Mouse (Mus musculus) heart, postnatal 0 days (tissue): ENCODE measurements around the gene Ifitm2. TPM values are rescaled to one million over a fixed set of nuclear protein-coding genes. Genes with fewer than 3 reads are reported as not detected.

ENCODE experiments used
- ATAC-seq: fragments of 200-750 bp; cut with Nextera tagmentation; 2 replicates; pipeline ENCODE4 v1.8.0; 2017; ENCODE audit warnings: low read depth, moderate number of reproducible peaks, moderate library complexity; ENCODE audit not compliant: insufficient read depth
- DNase-seq: peaks from one replicate; pipeline ENCODE4 v3.0.0-alpha.2; 2016; ENCODE audit warnings: low spot score
- H3K27ac ChIP-seq: fragments of 300-500 bp; sonication (generic); 2 replicates; pipeline ENCODE4 v1.5.1; 2014; ENCODE audit warnings: low read depth, mild to moderate bottlenecking
- H3K27me3 ChIP-seq: fragments of 300-500 bp; sonication (generic); 2 replicates; pipeline ENCODE4 v1.6.1; 2014; ENCODE audit warnings: low read length, mixed read lengths; ENCODE audit not compliant: control insufficient read depth, insufficient read depth
- H3K36me3 ChIP-seq: fragments of 300-500 bp; sonication (generic); replicated peaks from 2 replicates; pipeline ENCODE4 v1.6.1; 2014; ENCODE audit warnings: low read length, mixed read lengths; ENCODE audit not compliant: control insufficient read depth, insufficient read depth
- H3K4me1 ChIP-seq: fragments of 300-500 bp; sonication (generic); 2 replicates; pipeline ENCODE4 v1.6.1; 2014; ENCODE audit warnings: antibody characterized with exemption; ENCODE audit not compliant: control insufficient read depth, insufficient read depth
- H3K4me2 ChIP-seq: fragments of 300-500 bp; sonication (generic); 2 replicates; pipeline ENCODE4 v1.6.1; 2014; ENCODE audit warnings: low read depth, mild to moderate bottlenecking, low read length, moderate library complexity
- H3K4me3 ChIP-seq: fragments of 300-500 bp; sonication (generic); 2 replicates; pipeline ENCODE4 v1.5.1; 2014; ENCODE audit warnings: low read depth, low read length
- H3K9ac ChIP-seq: fragments of 300-500 bp; sonication (generic); replicated peaks from 2 replicates; pipeline ENCODE4 v1.6.1; 2014; ENCODE audit warnings: low read depth, low read length, mixed read lengths
- H3K9me3 ChIP-seq: fragments of 300-500 bp; sonication (generic); replicated peaks from 2 replicates; pipeline ENCODE4 v1.6.1; 2016; ENCODE audit warnings: low read length; ENCODE audit not compliant: control insufficient read depth
- CTCF ChIP-seq: IDR thresholded peaks from 2 replicates; pipeline ENCODE4 v1.5.1; 2016; ENCODE audit warnings: antibody characterized with exemption, control low read depth, low read depth
- EP300 ChIP-seq: IDR thresholded peaks from 2 replicates; pipeline ENCODE4 v1.6.1; 2016; ENCODE audit warnings: antibody characterized with exemption, low read depth
- WGBS: fragments of 180-500 bp; shearing (Covaris S2); extraction: QIAGEN DNeasy Blood & Tissue Kit; methylation state at CpG from one replicate; pipeline ENCODE4 v1.1.7; 2014; 5-methylcytosine and 5-hydroxymethylcytosine counted together
- polyA plus RNA-seq: library from polyadenylated mRNA; unstranded; fragments of >200 nt; fragmentation: Nextera tagmentation; extraction: Ambion mirVana; gene quantifications from 2 replicates; pipeline ENCODE4 v1.2.1, GENCODE M21; 2015
- total RNA-seq: library from RNA; depleted of rRNA; stranded (reverse); fragments of >200 nt; gene quantifications from 2 replicates; pipeline ENCODE4 v1.2.3, GENCODE M21; 2014; ENCODE audit warnings: low replicate concordance

Gene Ifitm2
- total and polyA plus RNA-seq, 2 experiments from 2014 or later = 172 to 516 TPM

GRCm38 (mm10) chr7:140946980-140947379 lies 8.8 kb downstream of the Ifitm2 start:
- Histone ChIP-seq H3K27ac (peak overlapping the region; percentile 68), H3K4me3 (no peak overlapping the region), H3K27me3 (no peaks in the 10 kb centered on the region), H3K4me2 (no peak overlapping the region), H3K36me3 (peaks cover 28% of the 10 kb centered on the region; the same call in 1 of the 2 replicates), H3K4me1 (peaks cover 39% of the 10 kb centered on the region), H3K9ac (no peak overlapping the region), H3K9me3 (no peaks in the 10 kb centered on the region)
- peak; percentile 53 for ATAC-seq
- DNase-seq = peak; percentile 74
- 36% methylated on average over 7 of the region's 7 CpGs for WGBS
- TF ChIP-seq EP300 (peak; percentile 83), CTCF (no peak)

GRCm38 (mm10) chr7:140946311-140946710 lies 9.5 kb downstream of the Ifitm2 start:
- Histone ChIP-seq H3K4me1 (peaks cover 39% of the 10 kb centered on the region), H3K4me2 (no peak overlapping the region), H3K4me3 (no peak overlapping the region), H3K36me3 (peaks cover 28% of the 10 kb centered on the region; the same call in 1 of the 2 replicates), H3K27ac (peak overlapping the region; percentile 68), H3K27me3 (no peaks in the 10 kb centered on the region), H3K9me3 (no peaks in the 10 kb centered on the region), H3K9ac (no peak overlapping the region)
- 87% methylated on average over 10 of the region's 10 CpGs for WGBS
- DNase-seq = no peak
- ATAC-seq = no peak
- TF ChIP-seq CTCF (no peak), EP300 (no peak)

GRCm38 (mm10) chr7:140945247-140945646 lies 10.5 kb downstream of the Ifitm2 start:
- DNase-seq = no peak
- H3K4me3 ChIP-seq = no peak overlapping the region
- 85% methylated on average over 5 of the region's 5 CpGs for WGBS
- no peak overlapping the region for H3K27ac ChIP-seq
- H3K36me3 ChIP-seq = peaks cover 28% of the 10 kb centered on the region; the same call in 1 of the 2 replicates
- peaks cover 31% of the 10 kb centered on the region; the same call in 1 of the 2 replicates for H3K4me1 ChIP-seq
- no peak overlapping the region for H3K9ac ChIP-seq
- no peaks in the 10 kb centered on the region for H3K9me3 ChIP-seq
- H3K4me2 ChIP-seq = no peak overlapping the region
- no peaks in the 10 kb centered on the region for H3K27me3 ChIP-seq
- no peak for ATAC-seq
- TF ChIP-seq EP300 = no peak
- TF ChIP-seq CTCF = no peak

GRCm38 (mm10) chr7:140944236-140944635 lies 11.6 kb downstream of the Ifitm2 start:
- TF ChIP-seq CTCF (no peak), EP300 (no peak)
- Histone ChIP-seq H3K4me1 (peaks cover 28% of the 10 kb centered on the region; the same call in 1 of the 2 replicates), H3K36me3 (0 out of 2 replicates have a peak, but pooled peaks cover 20% of the 10 kb centered on the region), H3K27ac (no peak overlapping the region), H3K27me3 (no peaks in the 10 kb centered on the region), H3K9me3 (no peaks in the 10 kb centered on the region), H3K4me3 (no peak overlapping the region), H3K4me2 (no peak overlapping the region), H3K9ac (no peak overlapping the region)
- ATAC-seq (no peak), DNase-seq (no peak)
- 76% methylated on average over 7 of the region's 7 CpGs for WGBS

GRCm38 (mm10) chr7:140943356-140943755 lies 12.4 kb downstream of the Ifitm2 start:
- Histone ChIP-seq H3K4me3 (no peak overlapping the region), H3K9ac (no peak overlapping the region), H3K27ac (no peak overlapping the region), H3K9me3 (no peaks in the 10 kb centered on the region), H3K4me2 (no peak overlapping the region), H3K27me3 (no peaks in the 10 kb centered on the region), H3K4me1 (peaks cover 23% of the 10 kb centered on the region; the same call in 1 of the 2 replicates), H3K36me3 (0 out of 2 replicates have a peak, but pooled peaks cover 11% of the 10 kb centered on the region)
- TF ChIP-seq CTCF = no peak
- ATAC-seq (no peak), DNase-seq (no peak)
- WGBS = 80% methylated on average over 4 of the region's 4 CpGs

- Histone ChIP-seq H3K9me3 (no peaks in the 10 kb centered on the region), H3K27me3 (no peaks in the 10 kb centered on the region), H3K4me3 (no peak overlapping the region), H3K4me2 (no peak overlapping the region), H3K4me1 (peaks cover 17% of the 10 kb centered on the region; the same call in 1 of the 2 replicates), H3K36me3 (0 out of 2 replicates have a peak, but pooled peaks cover 11% of the 10 kb centered on the region), H3K9ac (no peak overlapping the region), H3K27ac (peak overlapping the region; percentile 88)
- no peak for TF ChIP-seq EP300
- no peak for TF ChIP-seq CTCF
- DNase-seq (no peak), ATAC-seq (no peak)
- 84% methylated on average over 10 of the region's 10 CpGs for WGBS
Measured at GRCm38 (mm10) chr7:140942811-140943210, 13.0 kb downstream of the Ifitm2 start.
